Mouse (Mus musculus) kidney, embryonic 15.5 days (tissue): ENCODE data around the gene Tyrobp. TPM values are rescaled to one million over a fixed set of nuclear protein-coding genes. Genes with fewer than 3 reads are reported as not detected.

Experiments
- polyA plus RNA-seq: library from polyadenylated mRNA; unstranded; fragments of >200 nt; fragmentation: Nextera tagmentation; extraction: Ambion mirVana; gene quantifications from 2 replicates; pipeline ENCODE4 v1.2.1, GENCODE M21; 2015

The Tyrobp gene
- polyA plus RNA-seq, 1 experiment from 2014 or later: 37.9 TPM

Other genes with a start within 250 kb of the Tyrobp start
- 17.8 and 20.2 TPM in 2 replicates for gene Zfp146, start 244.0 kb upstream of the Tyrobp start, polyA plus RNA-seq
- 11.1 and 11.7 TPM in 2 replicates for gene Cox7a1, start 229.6 kb upstream of the Tyrobp start, polyA plus RNA-seq
- 90.8 and 98.8 TPM in 2 replicates for gene Capns1, start 214.9 kb upstream of the Tyrobp start, polyA plus RNA-seq
- gene Polr2i, start 181.8 kb upstream of the Tyrobp start, polyA plus RNA-seq: 148 and 152 TPM in 2 replicates
- gene Tbcb, start 181.5 kb upstream of the Tyrobp start, polyA plus RNA-seq: 174 and 190 TPM in 2 replicates
- not detected in 2 replicates for gene Ovol3, start 178.0 kb upstream of the Tyrobp start, polyA plus RNA-seq
- 0.59 and 0.61 TPM in 2 replicates for gene Thap8, start 133.7 kb upstream of the Tyrobp start, polyA plus RNA-seq
- 8.6 and 9.9 TPM in 2 replicates for gene Wdr62, start 133.3 kb upstream of the Tyrobp start, polyA plus RNA-seq
- gene Clip3, start 122.0 kb upstream of the Tyrobp start, polyA plus RNA-seq: 33.3 and 36.5 TPM in 2 replicates
- 94.7 and 95.7 TPM in 2 replicates for gene Alkbh6, start 105.0 kb upstream of the Tyrobp start, polyA plus RNA-seq
- 88.2 and 97.7 TPM in 2 replicates for gene Syne4, start 99.0 kb upstream of the Tyrobp start, polyA plus RNA-seq
- gene E130208F15Rik, start 92.0 kb upstream of the Tyrobp start, polyA plus RNA-seq: 2.6 TPM in 1 of 2 replicates, not detected in the other
- 17.3 and 18.7 TPM in 2 replicates for gene Sdhaf1, start 89.9 kb upstream of the Tyrobp start, polyA plus RNA-seq
- 6.5 and 7.2 TPM in 2 replicates for gene Lrfn3, start 51.0 kb upstream of the Tyrobp start, polyA plus RNA-seq
- gene Hcst, start 6.1 kb downstream of the Tyrobp start, polyA plus RNA-seq: 0.64 and 1.5 TPM in 2 replicates
- gene Nfkbid, start 8.0 kb downstream of the Tyrobp start, polyA plus RNA-seq: 1.3 and 2.0 TPM in 2 replicates
- 24.1 and 28.6 TPM in 2 replicates for gene Aplp1, start 31.8 kb downstream of the Tyrobp start, polyA plus RNA-seq
- gene Kirrel2, start 43.9 kb downstream of the Tyrobp start, polyA plus RNA-seq: 0.54 and 0.77 TPM in 2 replicates
- gene Nphs1, start 44.6 kb downstream of the Tyrobp start, polyA plus RNA-seq: 3.6 and 4.8 TPM in 2 replicates
- gene Prodh2, start 79.9 kb downstream of the Tyrobp start, polyA plus RNA-seq: 12.8 and 14.4 TPM in 2 replicates
- gene Arhgap33, start 121.3 kb downstream of the Tyrobp start, polyA plus RNA-seq: 11.7 and 16.0 TPM in 2 replicates
- 12.8 and 20.1 TPM in 2 replicates for gene Hspb6, start 138.4 kb downstream of the Tyrobp start, polyA plus RNA-seq
- 14.1 and 18.6 TPM in 2 replicates for gene Proser3, start 138.5 kb downstream of the Tyrobp start, polyA plus RNA-seq
- gene Lin37, start 146.1 kb downstream of the Tyrobp start, polyA plus RNA-seq: 37.6 and 40.5 TPM in 2 replicates
- 94.8 and 102 TPM in 2 replicates for gene U2af1l4, start 149.5 kb downstream of the Tyrobp start, polyA plus RNA-seq
- 15.0 and 17.0 TPM in 2 replicates for gene Gm49396, start 149.6 kb downstream of the Tyrobp start, polyA plus RNA-seq
- 152 TPM in 2 replicates for gene Psenen, start 149.9 kb downstream of the Tyrobp start, polyA plus RNA-seq
- 3.8 and 6.0 TPM in 2 replicates for gene Igflr1, start 151.7 kb downstream of the Tyrobp start, polyA plus RNA-seq
- 6.7 and 10.9 TPM in 2 replicates for gene Kmt2b, start 175.0 kb downstream of the Tyrobp start, polyA plus RNA-seq
- 0.36 and 0.63 TPM in 2 replicates for gene Zbtb32, start 185.1 kb downstream of the Tyrobp start, polyA plus RNA-seq
- gene Upk1a, start 199.1 kb downstream of the Tyrobp start, polyA plus RNA-seq: 3.6 and 5.3 TPM in 2 replicates
- 1,049 and 1,131 TPM in 2 replicates for gene Cox6b1, start 212.4 kb downstream of the Tyrobp start, polyA plus RNA-seq
- gene Etv2, start 222.1 kb downstream of the Tyrobp start, polyA plus RNA-seq: not detected in 2 replicates
- 118 and 119 TPM in 2 replicates for gene Rbm42, start 236.6 kb downstream of the Tyrobp start, polyA plus RNA-seq